Comparison of ENCODE assay signal across 27 mouse cellular contexts in the genomic region with DNA sequence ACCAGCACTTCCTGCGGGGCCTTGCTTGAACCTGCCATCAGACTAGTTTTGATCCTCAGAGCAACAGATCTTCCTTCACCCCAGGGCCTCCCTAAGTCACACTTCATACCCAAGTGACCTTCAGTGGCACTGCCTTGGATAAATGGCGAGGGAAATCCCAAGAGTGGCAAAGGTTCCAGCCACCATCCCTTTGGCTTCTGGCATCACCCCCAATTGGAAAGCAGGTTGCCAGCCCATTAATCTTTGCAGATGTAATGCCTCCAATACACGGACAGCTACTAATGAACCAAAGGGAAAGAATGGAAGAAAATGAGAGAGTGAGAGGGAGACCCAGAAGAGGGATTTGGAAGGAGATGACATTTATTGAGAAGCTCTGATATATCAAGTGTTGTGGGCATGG. TPM values are rescaled to one million over a fixed set of nuclear protein-coding genes. Genes with fewer than 3 reads are reported as not detected.
DNase-seq lines count a peak whose midpoint lies in the region; ATAC-seq and TF ChIP-seq lines count a peak whose summit lies in the region.
"Had no signal": no experiment of that assay in that cellular context is flagged by ENCODE, and none has a peak within 500 bp of the region (broad histone marks: within the 10 kb centered on the region; RNA-seq: fewer than 3 reads in every experiment).

No protein-coding gene starts in this region.

- no peak overlapping the region for H3K9ac ChIP-seq in forebrain, embryonic 13.5 days
- H3K9ac ChIP-seq in forebrain, embryonic 11.5 days (ENCODE audit: low read length), result no peak overlapping the region
- H3K9ac ChIP-seq in hindbrain, embryonic 14.5 days, result no peak overlapping the region
- H3K9ac ChIP-seq in hindbrain, embryonic 12.5 days, result no peak overlapping the region
- H3K9ac ChIP-seq in midbrain, embryonic 11.5 days (ENCODE audit: low read length), result no peak overlapping the region
- H3K9ac ChIP-seq: heart, embryonic 12.5 days; heart, embryonic 15.5 days; hindbrain, embryonic 13.5 days; intestine, embryonic 15.5 days had no signal

- no peak overlapping the region for H3K4me2 ChIP-seq in forebrain, embryonic 13.5 days
- no peak overlapping the region for H3K4me2 ChIP-seq in forebrain, embryonic 11.5 days (ENCODE audit: low read depth, low read length, severe bottlenecking)
- no peak overlapping the region for H3K4me2 ChIP-seq in hindbrain, embryonic 14.5 days (replicated peaks)
- no peak overlapping the region for H3K4me2 ChIP-seq in hindbrain, embryonic 12.5 days (replicated peaks)
- H3K4me2 ChIP-seq in midbrain, embryonic 11.5 days, result no peak overlapping the region
- H3K4me2 ChIP-seq: heart, embryonic 12.5 days; heart, embryonic 15.5 days; hindbrain, embryonic 13.5 days; intestine, embryonic 15.5 days had no signal

- no peak for ATAC-seq in forebrain, embryonic 13.5 days
- no peak for ATAC-seq in forebrain, embryonic 11.5 days (replicated peaks; ENCODE audit: low FRiP score)
- 0 out of 2 replicates have a peak, but pooled peaks have one; percentile 27 for ATAC-seq in hindbrain, embryonic 14.5 days (ENCODE audit: low FRiP score)
- no peak for ATAC-seq in hindbrain, embryonic 12.5 days (ENCODE audit: low FRiP score)
- ATAC-seq in midbrain, embryonic 11.5 days (ENCODE audit: low FRiP score), result no peak
- ATAC-seq: CD4-positive, CD25-positive, alpha-beta regulatory T cell, adult 4 months; intestine, embryonic 15.5 days had no signal

- no peak overlapping the region for H3K4me3 ChIP-seq in forebrain, embryonic 13.5 days
- no peak overlapping the region for H3K4me3 ChIP-seq in forebrain, embryonic 11.5 days (ENCODE audit: low read depth, low read length)
- no peak overlapping the region for H3K4me3 ChIP-seq in hindbrain, embryonic 14.5 days (replicated peaks; ENCODE audit: low read length)
- no peak overlapping the region for H3K4me3 ChIP-seq in hindbrain, embryonic 12.5 days
- H3K4me3 ChIP-seq in midbrain, embryonic 11.5 days (ENCODE audit: low read depth, low read length), result no peak overlapping the region
- H3K4me3 ChIP-seq in midbrain, embryonic 10.5 days, result no peak overlapping the region
- no peak overlapping the region for H3K4me3 ChIP-seq in gastrocnemius, adult 2 months
- H3K4me3 ChIP-seq: forebrain, embryonic 10.5 days; heart, embryonic 12.5 days; heart, embryonic 15.5 days; hindbrain, embryonic 13.5 days; intestine, embryonic 15.5 days had no signal

- H3K27me3 ChIP-seq in forebrain, embryonic 13.5 days, result 0 out of 2 replicates have a peak, but pooled peaks cover 4% of the 10 kb centered on the region
- no peaks in the 10 kb centered on the region for H3K27me3 ChIP-seq in forebrain, embryonic 11.5 days (ENCODE audit: control insufficient read depth, insufficient read depth, low read length)
- peaks cover 25% of the 10 kb centered on the region for H3K27me3 ChIP-seq in hindbrain, embryonic 14.5 days (ENCODE audit: control insufficient read depth, insufficient read depth, low read length)
- peaks cover 9% of the 10 kb centered on the region for H3K27me3 ChIP-seq in hindbrain, embryonic 12.5 days
- H3K27me3 ChIP-seq in midbrain, embryonic 11.5 days (ENCODE audit: control insufficient read depth, insufficient read depth, low read length), result no peaks in the 10 kb centered on the region
- peaks cover 16% of the 10 kb centered on the region for H3K27me3 ChIP-seq in midbrain, embryonic 10.5 days (ENCODE audit: low read depth, poor library complexity, severe bottlenecking)
- H3K27me3 ChIP-seq: heart, embryonic 12.5 days; heart, embryonic 15.5 days; intestine, embryonic 15.5 days had no signal

- no peak for TF ChIP-seq POLR2A in brain, embryonic 14.5 days (IDR thresholded peaks at IDR 0.05; ENCODE audit: borderline replicate concordance, extremely low read depth, insufficient read depth, insufficient read length, poor library complexity, severe bottlenecking)

- no peaks in the 10 kb centered on the region for H3K36me3 ChIP-seq in forebrain, embryonic 13.5 days (ENCODE audit: poor library complexity, severe bottlenecking)
- no peaks in the 10 kb centered on the region for H3K36me3 ChIP-seq in forebrain, embryonic 11.5 days (ENCODE audit: control insufficient read depth, insufficient read depth, low read length)
- H3K36me3 ChIP-seq in hindbrain, embryonic 14.5 days (replicated peaks; ENCODE audit: control insufficient read depth, insufficient read depth), result no peaks in the 10 kb centered on the region
- no peaks in the 10 kb centered on the region for H3K36me3 ChIP-seq in hindbrain, embryonic 12.5 days
- no peaks in the 10 kb centered on the region for H3K36me3 ChIP-seq in midbrain, embryonic 11.5 days (ENCODE audit: control insufficient read depth, insufficient read depth, low read length)
- H3K36me3 ChIP-seq in midbrain, embryonic 10.5 days, result no peaks in the 10 kb centered on the region
- H3K36me3 ChIP-seq: forebrain, embryonic 10.5 days; heart, embryonic 12.5 days; heart, embryonic 15.5 days; hindbrain, embryonic 13.5 days; intestine, embryonic 15.5 days had no signal

- H3K9me3 ChIP-seq in forebrain, embryonic 13.5 days (replicated peaks), result peaks cover 6% of the 10 kb centered on the region; the same call in 1 of the 2 replicates
- H3K9me3 ChIP-seq in forebrain, embryonic 11.5 days (ENCODE audit: control insufficient read depth, low read length), result no peaks in the 10 kb centered on the region; the same call in 1 of the 2 replicates
- peaks cover 5% of the 10 kb centered on the region; the same call in 1 of the 2 replicates for H3K9me3 ChIP-seq in hindbrain, embryonic 14.5 days (ENCODE audit: control insufficient read depth, low read length)
- peaks cover 6% of the 10 kb centered on the region; the same call in 1 of the 2 replicates for H3K9me3 ChIP-seq in hindbrain, embryonic 12.5 days (replicated peaks)
- no peaks in the 10 kb centered on the region; the same call in 1 of the 2 replicates for H3K9me3 ChIP-seq in midbrain, embryonic 11.5 days (ENCODE audit: control insufficient read depth, low read length)
- peaks cover 6% of the 10 kb centered on the region for H3K9me3 ChIP-seq in midbrain, embryonic 10.5 days (replicated peaks)
- H3K9me3 ChIP-seq: heart, embryonic 15.5 days; intestine, embryonic 15.5 days had no signal

- 66% methylated on average over 3 of the region's 3 CpGs for WGBS in forebrain, embryonic 13.5 days
- 74% methylated on average over 3 of the region's 3 CpGs for WGBS in forebrain, embryonic 11.5 days
- WGBS in hindbrain, embryonic 14.5 days, result 53% methylated on average over 3 of the region's 3 CpGs
- 64% methylated on average over 3 of the region's 3 CpGs for WGBS in hindbrain, embryonic 12.5 days
- 82% methylated on average over 3 of the region's 3 CpGs for WGBS in midbrain, embryonic 11.5 days
- WGBS in midbrain, embryonic 10.5 days, result 77% methylated on average over 3 of the region's 3 CpGs

- peaks cover 33% of the 10 kb centered on the region for H3K4me1 ChIP-seq in forebrain, embryonic 13.5 days
- H3K4me1 ChIP-seq in forebrain, embryonic 11.5 days (replicated peaks; ENCODE audit: control insufficient read depth, insufficient read depth, low read length), result peaks cover 3% of the 10 kb centered on the region; the same call in 1 of the 2 replicates
- H3K4me1 ChIP-seq in hindbrain, embryonic 14.5 days (replicated peaks; ENCODE audit: control insufficient read depth, insufficient read depth, low read length), result no peaks in the 10 kb centered on the region
- peaks cover 10% of the 10 kb centered on the region for H3K4me1 ChIP-seq in hindbrain, embryonic 12.5 days
- H3K4me1 ChIP-seq in midbrain, embryonic 11.5 days (ENCODE audit: control insufficient read depth, insufficient read depth, low read length), result peaks cover 3% of the 10 kb centered on the region; the same call in 1 of the 2 replicates
- peaks cover 17% of the 10 kb centered on the region for H3K4me1 ChIP-seq in midbrain, embryonic 10.5 days
- H3K4me1 ChIP-seq: intestine, embryonic 15.5 days had no signal

- no peak for TF ChIP-seq CTCF in brain, embryonic 14.5 days (IDR thresholded peaks at IDR 0.05; ENCODE audit: borderline replicate concordance, extremely low read depth, insufficient read depth, insufficient read length)
- no peak for TF ChIP-seq CTCF in gastrocnemius, adult 2 months (IDR thresholded peaks at IDR 0.05)

- H3K27ac ChIP-seq in forebrain, embryonic 13.5 days, result peak overlapping the region; percentile 26
- H3K27ac ChIP-seq in forebrain, embryonic 11.5 days (ENCODE audit: low read depth, low read length), result no peak overlapping the region
- no peak overlapping the region for H3K27ac ChIP-seq in hindbrain, embryonic 14.5 days
- no peak overlapping the region for H3K27ac ChIP-seq in hindbrain, embryonic 12.5 days
- no peak overlapping the region for H3K27ac ChIP-seq in midbrain, embryonic 11.5 days (ENCODE audit: low read depth, low read length)
- H3K27ac ChIP-seq in midbrain, embryonic 10.5 days (replicated peaks), result no peak overlapping the region
- H3K27ac ChIP-seq in gastrocnemius, adult 2 months, result no peak overlapping the region
- H3K27ac ChIP-seq: forebrain, embryonic 10.5 days; heart, embryonic 15.5 days; hindbrain, embryonic 13.5 days; intestine, embryonic 15.5 days had no signal

- no peak for DNase-seq in forebrain, embryonic 11.5 days (ENCODE audit: low spot score)
- no peak for DNase-seq in hindbrain, embryonic 14.5 days (ENCODE audit: low spot score)
- peak; percentile 69 for DNase-seq in midbrain, embryonic 11.5 days (ENCODE audit: low spot score, missing footprints)
- no peak for DNase-seq in midbrain, embryonic 10.5 days (ENCODE audit: low spot score)
- DNase-seq in brain, embryonic 14.5 days (ENCODE audit: low read depth), result peak; percentile 27
- DNase-seq in gastrocnemius, adult 2 months, result no peak
- DNase-seq: adrenal gland, adult 2 months; adrenal gland, postnatal 14 days; gastrocnemius, postnatal 25 days; heart, adult 18-20 months; heart, postnatal 10 days; heart, postnatal 36 days; kidney, adult 11 months had no signal

- intact Hi-C loops in gastrocnemius, adult 2 months (cut with DNase I), result no loop called here

RNA-seq across cellular contexts. Expression of gene Olig3, which starts 18.0 kb away (rescaled TPM):
- 16.8 and 23.0 TPM in 2 replicates for polyA plus RNA-seq in forebrain, embryonic 13.5 days (2015; fragmentation: Nextera tagmentation; extraction: Ambion mirVana)
- polyA plus RNA-seq in forebrain, embryonic 11.5 days (2014; fragmentation: Nextera tagmentation; extraction: Ambion mirVana), result 23.8 and 26.8 TPM in 2 replicates
- polyA plus RNA-seq in hindbrain, embryonic 14.5 days (2014; fragmentation: Nextera tagmentation; extraction: Ambion mirVana), result 9.2 and 11.1 TPM in 2 replicates
- 40.8 and 46.1 TPM in 2 replicates for polyA plus RNA-seq in hindbrain, embryonic 12.5 days (2016; fragmentation: Nextera tagmentation; extraction: Ambion mirVana)
- 18.7 and 20.7 TPM in 2 replicates for polyA plus RNA-seq in midbrain, embryonic 11.5 days (2014; fragmentation: Nextera tagmentation; extraction: Ambion mirVana)
- polyA plus RNA-seq in midbrain, embryonic 10.5 days (2016; fragmentation: Nextera tagmentation; extraction: Ambion mirVana), result 14.3 and 23.1 TPM in 2 replicates
- 3.3 and 5.7 TPM in 2 replicates for polyA plus RNA-seq in brain, embryonic 14.5 days (2012; rRNA removed)
- total RNA-seq in gastrocnemius, adult 2 months (2021), result not detected
- total RNA-seq: adrenal gland, adult 2 months; adrenal gland, postnatal 14 days; adrenal gland, postnatal 4 days; gastrocnemius, adult 8-10 months; gastrocnemius, postnatal 25 days; heart, adult 18-20 months; heart, postnatal 10 days; heart, postnatal 36 days; MEL had no signal
- polyA plus RNA-seq: adrenal gland, adult 2 months; C2C12; CD4-positive, CD25-positive, alpha-beta regulatory T cell, adult 4 months; frontal cortex, adult 2 months; gonadal fat pad, adult 2 months; heart, embryonic 15.5 days; intestine, embryonic 15.5 days had no signal

Comparison
In these comparisons a context has a peak if more than half of its experiments do, and no peak if none do; other contexts are left out.
1. DNase-seq: peak in midbrain, embryonic 11.5 days (single experiment) and brain, embryonic 14.5 days (single experiment); none in forebrain, embryonic 11.5 days (single experiment), hindbrain, embryonic 14.5 days (single experiment), midbrain, embryonic 10.5 days (single experiment) and gastrocnemius, adult 2 months (single experiment).